Mouse (Mus musculus): ENCODE measurements around the gene Slc18b1. TPM values are rescaled to one million over a fixed set of nuclear protein-coding genes. Genes with fewer than 3 reads are reported as not detected.
A peak's percentile ranks its signal among the peaks of the same experiment; 100 is the strongest.
"Not testable (repeated sequence)": the region's sequence is repeated elsewhere in the genome, so short reads cannot be mapped to it uniquely, and the experiment has no call there.

The Slc18b1 gene
- polyA plus RNA-seq, 1 experiment = 21.4 TPM

DNA sequence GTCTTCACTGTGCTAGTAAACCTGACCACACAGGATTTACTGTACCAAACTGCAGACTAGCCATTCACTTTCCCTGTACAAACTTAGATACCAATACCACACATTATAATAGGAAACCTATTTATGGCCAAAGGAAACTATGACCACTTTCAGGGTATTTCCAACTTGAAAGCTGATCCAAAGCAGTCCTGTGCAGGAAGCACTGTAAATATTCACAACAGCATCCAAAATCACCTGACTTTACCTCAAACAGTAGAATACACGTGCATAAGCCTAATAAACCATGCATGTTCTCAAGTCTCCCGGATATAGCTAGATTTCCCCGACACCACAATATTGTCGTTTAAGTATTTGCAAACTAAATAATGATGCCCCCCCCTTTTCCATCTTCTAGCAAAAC is 10.7 kb upstream of the Slc18b1 start:
- TF ChIP-seq POLR2A (IDR thresholded peaks at IDR 0.05; ENCODE audit: extremely low read depth, insufficient read depth, low read length) = no peak
- TF ChIP-seq CTCF (IDR thresholded peaks at IDR 0.05; ENCODE audit: extremely low read depth, insufficient read depth, low read length) = no peak
- peak overlapping the region; percentile 88 for H3K4me3 ChIP-seq (ENCODE audit: insufficient read depth, low read length)
- H3K4me1 ChIP-seq (ENCODE audit: control insufficient read depth, insufficient read depth, low read length) = peaks cover 3% of the 10 kb centered on the region
- H3K27ac ChIP-seq (ENCODE audit: insufficient read depth, low read length) = no peak overlapping the region

DNA sequence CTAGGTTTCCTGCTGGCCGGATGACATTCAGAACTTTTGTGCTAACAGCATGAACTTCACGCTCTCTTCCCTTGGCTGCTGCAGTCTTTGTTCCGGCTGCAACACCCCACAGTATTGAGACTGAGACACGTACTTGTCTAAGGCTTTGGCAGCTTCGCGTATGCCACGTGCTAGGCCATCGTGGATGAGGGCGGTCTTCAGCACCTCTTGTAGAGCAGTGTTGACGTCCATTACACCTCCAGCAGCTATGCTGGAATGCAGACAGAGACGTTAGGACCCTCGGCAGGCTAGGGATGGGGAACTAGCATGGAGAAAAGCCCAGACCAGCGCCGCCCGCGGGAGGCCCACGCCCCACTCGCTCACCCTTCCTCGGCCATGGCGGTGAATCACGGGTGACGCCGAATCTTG is 10.2 kb upstream of the Slc18b1 start:
- H3K27ac ChIP-seq (ENCODE audit: insufficient read depth, low read length) = not testable (repeated sequence)
- H3K4me3 ChIP-seq (ENCODE audit: insufficient read depth, low read length) = peak overlapping the region; percentile 88

DNA sequence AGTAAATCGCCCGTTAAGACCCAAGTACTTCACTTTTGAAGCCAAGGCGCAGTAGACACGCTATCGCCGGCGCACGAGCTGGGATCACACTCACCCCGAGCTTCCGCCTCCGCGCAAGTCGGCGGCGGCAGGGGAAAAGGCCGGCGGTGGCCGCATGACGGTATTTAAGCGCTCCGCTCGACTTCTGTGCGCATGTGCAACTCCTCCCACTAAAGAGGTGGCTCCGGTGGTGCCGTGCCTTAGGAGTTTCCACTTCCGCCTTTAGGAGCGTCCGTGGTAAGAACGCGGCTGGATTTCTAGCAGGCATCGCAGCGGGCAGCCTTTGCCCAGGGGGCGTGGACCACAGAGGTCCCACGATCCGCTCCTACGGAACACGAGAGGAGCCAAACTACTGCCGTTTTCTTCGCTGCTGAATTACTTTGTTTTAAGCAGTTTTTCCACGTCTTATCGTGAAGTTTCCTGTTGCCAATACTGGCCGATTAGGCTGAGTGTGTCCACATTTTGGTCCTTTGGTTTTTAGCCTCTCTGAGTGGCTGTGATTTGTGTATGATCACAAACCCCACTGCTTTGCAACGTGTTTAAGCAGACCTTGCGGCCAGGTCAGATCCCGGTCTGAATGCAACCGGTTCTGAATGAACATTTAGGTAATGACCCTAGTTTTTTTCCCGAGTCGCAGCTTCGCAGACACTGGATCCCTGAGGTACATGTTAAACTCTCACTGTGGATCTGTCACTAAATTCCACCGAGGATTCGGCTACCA is 9.5 kb upstream of the Slc18b1 start, which contains the start of gene Rps12:
TSS of gene Rps12 (minus strand) at position 214 of the 760 bp plus-strand sequence.
- Histone ChIP-seq H3K4me3 (ENCODE audit: insufficient read depth, low read length) (peak within 1 kb of the TSS; percentile 88), H3K4me1 (ENCODE audit: control insufficient read depth, insufficient read depth, low read length) (peaks cover 3% of the 10 kb centered on the region), H3K27ac (ENCODE audit: insufficient read depth, low read length) (peak within 1 kb of the TSS; percentile 51; the same call in 1 of the 2 replicates)
- TF ChIP-seq CTCF (IDR thresholded peaks at IDR 0.05; ENCODE audit: extremely low read depth, insufficient read depth, low read length) = no peak
- TF ChIP-seq POLR2A (IDR thresholded peaks at IDR 0.05; ENCODE audit: extremely low read depth, insufficient read depth, low read length) = peak; percentile 96

More for the DNA sequence above, 10.2 kb upstream of the Slc18b1 start:
- not testable (repeated sequence) for H3K4me1 ChIP-seq (ENCODE audit: control insufficient read depth, insufficient read depth, low read length)

DNA sequence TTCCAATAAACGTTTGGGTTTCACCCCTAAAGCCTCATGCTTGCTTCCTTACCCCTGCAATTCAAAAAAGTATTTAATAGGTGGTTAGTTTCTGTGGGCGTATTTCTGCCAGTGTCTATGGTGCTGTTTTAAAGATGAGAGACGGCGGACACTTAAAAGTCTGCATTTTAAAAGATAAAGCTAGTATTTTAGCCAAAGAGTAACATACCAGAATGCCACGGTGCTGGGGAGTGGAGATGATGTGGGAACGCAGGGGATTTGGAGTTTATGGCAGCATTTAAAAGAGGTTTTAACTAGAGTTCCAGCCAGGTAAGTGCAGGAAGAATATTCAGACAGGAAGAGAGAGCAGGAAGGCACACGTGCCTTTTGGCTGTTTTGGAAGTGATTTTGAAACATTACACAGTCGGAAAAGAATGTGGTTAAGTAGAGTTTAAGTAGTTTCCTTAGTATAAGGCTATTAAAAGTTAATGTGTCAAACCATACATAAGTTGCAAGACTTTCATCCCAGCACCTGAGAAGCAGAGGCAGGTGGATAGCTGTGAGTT is 8.7 kb upstream of the Slc18b1 start:
- Histone ChIP-seq H3K4me1 (ENCODE audit: control insufficient read depth, insufficient read depth, low read length) (peaks cover 3% of the 10 kb centered on the region), H3K27ac (ENCODE audit: insufficient read depth, low read length) (no peak overlapping the region), H3K4me3 (ENCODE audit: insufficient read depth, low read length) (peak overlapping the region; percentile 88; the same call in 1 of the 2 replicates)
- no peak for TF ChIP-seq POLR2A (IDR thresholded peaks at IDR 0.05; ENCODE audit: extremely low read depth, insufficient read depth, low read length)
- no peak for TF ChIP-seq CTCF (IDR thresholded peaks at IDR 0.05; ENCODE audit: extremely low read depth, insufficient read depth, low read length)

DNA sequence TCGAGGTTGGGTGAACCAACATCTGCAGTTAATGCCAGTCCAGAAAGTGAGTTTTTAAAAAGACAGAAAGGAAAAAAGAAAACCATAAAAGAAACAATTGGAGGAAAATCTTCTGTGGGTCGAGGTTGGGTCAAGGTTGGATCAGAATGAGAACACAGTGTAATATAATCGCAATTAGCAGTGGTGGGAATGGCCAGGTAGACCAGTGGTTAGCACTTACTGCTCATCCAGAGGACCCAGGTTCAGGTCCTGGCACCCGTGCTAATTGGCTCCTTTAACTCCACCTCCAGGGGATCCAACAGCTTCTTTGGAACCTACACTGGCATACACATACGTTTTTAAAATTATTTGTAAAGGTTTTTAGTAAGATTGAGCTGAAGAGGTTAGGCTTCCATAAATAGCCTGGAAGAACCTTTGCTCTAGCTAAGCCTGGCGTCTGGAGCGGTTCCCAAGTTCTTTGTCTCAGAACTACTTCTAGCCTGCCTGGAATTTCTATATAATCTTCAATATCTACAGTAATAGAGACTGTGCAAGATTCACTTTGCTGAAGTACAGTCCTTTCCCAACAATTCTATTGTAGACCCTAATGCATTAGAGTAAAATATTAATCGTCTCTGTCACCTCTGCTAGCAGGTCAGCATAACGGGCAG is 790 bp upstream of the Slc18b1 start:
- Histone ChIP-seq H3K27ac (ENCODE audit: insufficient read depth, low read length) (no peak overlapping the region), H3K4me1 (ENCODE audit: control insufficient read depth, insufficient read depth, low read length) (peaks cover 6% of the 10 kb centered on the region), H3K4me3 (ENCODE audit: insufficient read depth, low read length) (peak overlapping the region; percentile 51; the same call in 1 of the 2 replicates)
- TF ChIP-seq POLR2A (IDR thresholded peaks at IDR 0.05; ENCODE audit: extremely low read depth, insufficient read depth, low read length) = no peak
- no peak for TF ChIP-seq CTCF (IDR thresholded peaks at IDR 0.05; ENCODE audit: extremely low read depth, insufficient read depth, low read length)

DNA sequence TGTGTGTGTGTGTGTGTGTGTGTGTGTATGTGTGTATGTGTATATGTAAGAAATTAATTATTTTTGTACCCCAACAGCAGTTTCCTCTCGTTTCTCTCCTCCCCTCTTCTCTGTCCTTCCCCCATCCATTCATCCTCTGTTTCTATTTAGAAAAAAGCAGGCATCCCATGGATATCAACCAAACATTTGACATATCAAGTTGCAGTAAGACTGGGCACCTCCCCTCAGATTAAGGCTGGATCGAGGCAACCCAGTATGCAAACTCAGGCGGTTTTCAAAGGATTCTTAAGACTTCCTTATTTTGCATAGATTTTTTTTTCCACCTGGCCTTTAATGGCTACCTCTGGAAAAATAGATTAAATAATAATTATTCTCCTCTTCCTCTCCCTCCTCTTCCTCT is 820 bp downstream of the Slc18b1 start:
- no peak for TF ChIP-seq CTCF (IDR thresholded peaks at IDR 0.05; ENCODE audit: extremely low read depth, insufficient read depth, low read length)
- no peak for TF ChIP-seq POLR2A (IDR thresholded peaks at IDR 0.05; ENCODE audit: extremely low read depth, insufficient read depth, low read length)
- H3K27ac ChIP-seq (ENCODE audit: insufficient read depth, low read length) = no peak overlapping the region
- H3K4me1 ChIP-seq (ENCODE audit: control insufficient read depth, insufficient read depth, low read length) = peaks cover 8% of the 10 kb centered on the region
- peak overlapping the region; percentile 51; the same call in 1 of the 2 replicates for H3K4me3 ChIP-seq (ENCODE audit: insufficient read depth, low read length)

DNA sequence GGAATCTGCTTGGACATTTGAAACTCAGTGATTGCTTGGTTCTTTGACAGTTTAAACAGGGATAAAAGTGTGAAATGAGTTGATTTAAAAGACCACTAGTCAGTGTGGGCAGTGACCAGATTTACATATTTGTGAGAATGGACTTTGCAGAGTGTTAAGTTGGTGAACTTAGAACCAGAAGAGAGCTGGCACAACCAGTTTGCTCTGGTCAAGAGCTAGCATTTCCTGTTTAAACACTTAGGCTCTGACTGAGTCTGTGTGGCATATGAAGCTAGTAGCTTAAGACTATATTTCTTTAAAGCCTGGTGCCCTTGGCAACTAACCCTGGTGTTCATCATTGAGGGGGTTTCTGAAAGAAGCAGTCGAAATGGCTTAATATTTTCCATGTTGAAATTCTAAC is 1.4 kb downstream of the Slc18b1 start:
- TF ChIP-seq CTCF (IDR thresholded peaks at IDR 0.05; ENCODE audit: extremely low read depth, insufficient read depth, low read length) = no peak
- TF ChIP-seq POLR2A (IDR thresholded peaks at IDR 0.05; ENCODE audit: extremely low read depth, insufficient read depth, low read length) = no peak
- Histone ChIP-seq H3K4me1 (ENCODE audit: control insufficient read depth, insufficient read depth, low read length) (peaks cover 8% of the 10 kb centered on the region), H3K27ac (ENCODE audit: insufficient read depth, low read length) (no peak overlapping the region), H3K4me3 (ENCODE audit: insufficient read depth, low read length) (no peak overlapping the region)

DNA sequence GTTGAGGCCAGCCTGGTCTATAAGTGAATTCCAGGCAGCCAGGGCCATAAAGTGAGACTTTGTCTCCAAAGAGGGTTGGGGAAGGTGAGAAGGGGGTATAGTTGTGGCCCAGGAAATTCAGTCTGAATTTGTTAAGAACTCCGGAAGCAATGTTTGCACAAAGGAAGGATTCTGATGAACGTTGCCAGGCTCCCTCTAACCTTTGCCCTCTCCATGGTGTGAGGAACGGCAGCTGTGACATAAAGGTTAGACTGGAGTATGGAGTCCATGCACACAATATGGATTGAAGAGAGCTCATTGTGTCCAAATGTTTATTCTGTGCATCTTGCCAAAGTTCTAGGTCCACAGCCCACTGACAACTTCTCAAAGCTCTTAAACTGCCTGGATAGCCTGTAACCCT is 3.1 kb downstream of the Slc18b1 start:
- Histone ChIP-seq H3K27ac (ENCODE audit: insufficient read depth, low read length) (no peak overlapping the region), H3K4me1 (ENCODE audit: control insufficient read depth, insufficient read depth, low read length) (peaks cover 6% of the 10 kb centered on the region)
- no peak for TF ChIP-seq POLR2A (IDR thresholded peaks at IDR 0.05; ENCODE audit: extremely low read depth, insufficient read depth, low read length)
- no peak for TF ChIP-seq CTCF (IDR thresholded peaks at IDR 0.05; ENCODE audit: extremely low read depth, insufficient read depth, low read length)

DNA sequence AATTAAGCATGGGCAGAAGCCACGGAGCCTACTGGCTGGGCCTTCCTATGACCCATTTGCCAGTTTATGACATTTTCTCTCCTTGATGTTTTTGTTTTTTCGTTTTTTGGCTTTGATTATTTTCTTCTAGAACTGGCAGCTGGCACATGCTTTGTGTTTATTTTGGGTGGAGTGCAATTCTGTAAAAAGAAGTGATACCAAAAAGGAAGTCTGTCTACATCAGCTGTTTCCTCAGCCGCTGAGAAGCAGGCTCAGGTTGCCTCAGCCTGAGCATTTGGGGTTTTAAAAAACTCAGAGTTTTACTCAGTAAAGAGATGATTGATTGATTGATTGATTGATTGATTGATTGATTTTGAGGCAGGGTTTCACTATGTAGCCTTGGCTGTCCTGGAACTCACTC is 6.1 kb downstream of the Slc18b1 start:
- H3K27ac ChIP-seq (ENCODE audit: insufficient read depth, low read length) = no peak overlapping the region
- no peak overlapping the region for H3K4me3 ChIP-seq (ENCODE audit: insufficient read depth, low read length)
- TF ChIP-seq CTCF (IDR thresholded peaks at IDR 0.05; ENCODE audit: extremely low read depth, insufficient read depth, low read length) (no peak), POLR2A (IDR thresholded peaks at IDR 0.05; ENCODE audit: extremely low read depth, insufficient read depth, low read length) (no peak)
- H3K4me1 ChIP-seq (ENCODE audit: control insufficient read depth, insufficient read depth, low read length) = peaks cover 3% of the 10 kb centered on the region

More for the DNA sequence above, 3.1 kb downstream of the Slc18b1 start:
- H3K4me3 ChIP-seq (ENCODE audit: insufficient read depth, low read length) = no peak overlapping the region

All from cortical plate, adult 2 months (tissue).